Mouse (Mus musculus): ENCODE measurements around the gene Btbd35f26. TPM values are rescaled to one million over a fixed set of nuclear protein-coding genes. Genes with fewer than 3 reads are reported as not detected.
"Not testable (repeated sequence)": the region's sequence is repeated elsewhere in the genome, so short reads cannot be mapped to it uniquely, and the experiment has no call there.

Gene Btbd35f26
- not detected in 2 replicates for total RNA-seq (2017)

DNA sequence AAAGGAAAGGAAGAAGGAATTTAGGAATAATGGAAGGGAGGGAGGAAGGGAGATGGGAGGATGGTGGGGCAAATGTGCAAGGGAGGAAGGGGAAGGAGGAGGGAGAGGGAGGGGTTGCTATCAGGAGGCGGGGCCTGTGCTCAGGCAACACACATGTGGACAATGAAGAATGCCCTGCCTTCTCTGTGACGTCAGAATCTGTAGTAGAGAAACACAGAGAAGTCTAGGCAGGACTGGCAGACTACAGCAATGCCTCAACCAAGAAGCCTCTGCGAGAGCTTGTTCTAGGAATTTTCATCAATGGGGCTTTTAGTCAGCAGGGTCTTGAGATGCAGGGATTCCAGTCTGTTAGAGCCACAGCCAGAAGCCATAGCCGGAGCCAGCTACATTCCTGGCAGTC is at the start of gene Btbd35f26:
Gene Btbd35f26 (plus strand): TSS at position 301 of the 400 bp plus-strand sequence.
- ATAC-seq (replicated peaks in 1 of 2; ENCODE audit: insufficient read depth in 1 of 2, low FRiP score in 2 of 2, low TSS enrichment in 1 of 2, low read depth in 1 of 2, poor library complexity in 2 of 2, severe bottlenecking in 2 of 2) = not testable (repeated sequence)

DNA sequence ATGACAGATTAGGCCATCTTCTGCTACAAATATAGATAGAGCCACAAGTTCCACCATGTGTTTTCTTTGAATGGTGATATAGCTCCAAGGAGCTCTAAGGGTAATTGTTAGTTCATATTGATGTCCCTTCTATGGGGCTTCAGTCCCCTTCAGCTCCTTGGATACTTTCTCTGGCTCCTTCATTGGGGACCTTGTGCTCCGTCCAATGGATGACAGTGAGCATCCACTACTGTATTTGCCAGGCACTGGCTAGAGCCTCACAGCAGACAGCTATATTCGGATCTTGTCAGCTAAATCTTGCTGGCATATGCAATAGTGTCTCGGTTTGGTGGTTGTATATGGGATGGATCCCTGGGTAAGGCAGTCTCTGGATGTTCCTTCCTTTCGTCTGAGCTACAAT is 5.7 kb downstream of the Btbd35f26 start:
- not testable (repeated sequence) for ATAC-seq (replicated peaks in 1 of 2; ENCODE audit: insufficient read depth in 1 of 2, low FRiP score in 2 of 2, low TSS enrichment in 1 of 2, low read depth in 1 of 2, poor library complexity in 2 of 2, severe bottlenecking in 2 of 2)

- not testable (repeated sequence) for ATAC-seq (replicated peaks in 1 of 2; ENCODE audit: insufficient read depth in 1 of 2, low FRiP score in 2 of 2, low TSS enrichment in 1 of 2, low read depth in 1 of 2, poor library complexity in 2 of 2, severe bottlenecking in 2 of 2)
These were observed 47.6 kb downstream of the Btbd35f26 start, which contains the start of gene Btbd35f19 for GRCm38 (mm10) chrX:31383818-31384217. Gene Btbd35f19, minus strand, starts transcription at chrX:31383918.

Other genes with a start within 250 kb of the Btbd35f26 start
- not detected in 2 replicates for gene Btbd35f29, start 218.8 kb upstream of the Btbd35f26 start, total RNA-seq (2017)
- not detected in 2 replicates for gene Spin2f, start 82.6 kb upstream of the Btbd35f26 start, total RNA-seq (2017)
- not detected in 2 replicates for gene Btbd35f19, start 47.5 kb downstream of the Btbd35f26 start, total RNA-seq (2017)
- not detected in 2 replicates for gene Gm21883, start 237.8 kb downstream of the Btbd35f26 start, total RNA-seq (2017)